ENCODE assay signal across 21 mouse cellular contexts in genomic region chr2:115933259-115933658, GRCm38 (mm10).
A peak's percentile ranks its signal among the peaks of the same experiment; 100 is the strongest.
DNase-seq lines count a peak whose midpoint lies in the region; ATAC-seq and TF ChIP-seq lines count a peak whose summit lies in the region.
"Had no signal": no experiment of that assay in that cellular context is flagged by ENCODE, and none has a peak within 500 bp of the region (broad histone marks: within the 10 kb centered on the region; RNA-seq: fewer than 3 reads in every experiment).

No protein-coding gene starts in this region.

- no peak overlapping the region for H3K27ac ChIP-seq in liver, adult 2 months (replicated peaks; ENCODE audit: insufficient read depth, low read depth, low read length)
- H3K27ac ChIP-seq in liver, embryonic 14.5 days = no peak overlapping the region
- 0 out of 2 replicates have a peak overlapping the region, but pooled peaks have one; percentile 13 for H3K27ac ChIP-seq in liver, postnatal 0 days (ENCODE audit: low read depth)
- H3K27ac ChIP-seq in midbrain, postnatal 0 days (ENCODE audit: low read depth, low read length) = no peak overlapping the region
- H3K27ac ChIP-seq: forebrain, embryonic 10.5 days; forebrain, embryonic 13.5 days; gastrocnemius, adult 2 months; hindbrain, embryonic 12.5 days; hindbrain, embryonic 15.5 days had no signal

- ATAC-seq in liver, embryonic 14.5 days (ENCODE audit: insufficient read depth) = no peak
- peak; percentile 57 for ATAC-seq in liver, postnatal 0 days
- no peak for ATAC-seq in midbrain, postnatal 0 days (ENCODE audit: low FRiP score)
- ATAC-seq: forebrain, embryonic 13.5 days; forebrain, embryonic 16.5 days; Patski had no signal

- H3K9me3 ChIP-seq in liver, embryonic 14.5 days (ENCODE audit: control insufficient read depth, low read length) = no peaks in the 10 kb centered on the region
- no peaks in the 10 kb centered on the region for H3K9me3 ChIP-seq in liver, postnatal 0 days (ENCODE audit: low read length)
- no peaks in the 10 kb centered on the region for H3K9me3 ChIP-seq in midbrain, postnatal 0 days (ENCODE audit: low read length)
- H3K9me3 ChIP-seq: forebrain, embryonic 10.5 days; forebrain, embryonic 13.5 days; hindbrain, embryonic 12.5 days; hindbrain, embryonic 15.5 days had no signal

- H3K4me3 ChIP-seq in liver, adult 2 months (ENCODE audit: insufficient read depth, low read depth, low read length) = no peak overlapping the region
- H3K4me3 ChIP-seq in liver, embryonic 14.5 days (ENCODE audit: insufficient read depth in 1 of 2, low read depth in 2 of 2, low read length in 2 of 2) = no peak overlapping the region
- no peak overlapping the region for H3K4me3 ChIP-seq in liver, postnatal 0 days (ENCODE audit: low read depth, low read length)
- no peak overlapping the region for H3K4me3 ChIP-seq in midbrain, postnatal 0 days (ENCODE audit: low read depth, low read length)
- H3K4me3 ChIP-seq: forebrain, embryonic 10.5 days; forebrain, embryonic 13.5 days; gastrocnemius, adult 2 months; hindbrain, embryonic 12.5 days; hindbrain, embryonic 15.5 days had no signal

- WGBS in liver, adult 2 months = 4% methylated on average over 2 of the region's 2 CpGs
- 5% methylated on average over 2 of the region's 2 CpGs for WGBS in liver, embryonic 14.5 days (ENCODE audit: insufficient replicate concordance)
- WGBS in liver, postnatal 0 days (ENCODE audit: insufficient replicate concordance) = 18% methylated on average over 2 of the region's 2 CpGs
- WGBS in midbrain, postnatal 0 days = 80% methylated on average over 2 of the region's 2 CpGs

- H3K36me3 ChIP-seq in liver, adult 2 months (ENCODE audit: control insufficient read depth, insufficient read depth, low read length) = no peaks in the 10 kb centered on the region
- no peaks in the 10 kb centered on the region for H3K36me3 ChIP-seq in liver, embryonic 14.5 days (replicated peaks; ENCODE audit: control insufficient read depth, insufficient read depth, low read depth)
- H3K36me3 ChIP-seq in liver, postnatal 0 days (replicated peaks; ENCODE audit: insufficient read depth, low read length) = no peaks in the 10 kb centered on the region
- H3K36me3 ChIP-seq in midbrain, postnatal 0 days (ENCODE audit: insufficient read depth, low read length) = no peaks in the 10 kb centered on the region
- H3K36me3 ChIP-seq: forebrain, embryonic 10.5 days; hindbrain, embryonic 12.5 days; hindbrain, embryonic 15.5 days had no signal

- H3K4me1 ChIP-seq in liver, adult 2 months (ENCODE audit: control insufficient read depth, insufficient read depth, low read length) = peaks cover 3% of the 10 kb centered on the region; the same call in 1 of the 2 replicates
- H3K4me1 ChIP-seq in liver, embryonic 14.5 days (replicated peaks; ENCODE audit: control insufficient read depth in 2 of 2, insufficient read depth in 2 of 2, low read length in 1 of 2) = no peaks in the 10 kb centered on the region
- peaks cover 3% of the 10 kb centered on the region; the same call in 1 of the 2 replicates for H3K4me1 ChIP-seq in liver, postnatal 0 days (ENCODE audit: insufficient read depth)
- no peaks in the 10 kb centered on the region for H3K4me1 ChIP-seq in midbrain, postnatal 0 days (ENCODE audit: insufficient read depth, low read length)
- H3K4me1 ChIP-seq: forebrain, embryonic 10.5 days; hindbrain, embryonic 12.5 days had no signal

- DNase-seq in liver, adult 2 months (ENCODE audit: extremely low read depth, low read depth, low spot score) = peak; percentile 90
- no peak for DNase-seq in liver
- DNase-seq in liver, embryonic 14.5 days (ENCODE audit: low read depth in 3 of 3, low spot score in 3 of 3) = peak; percentile 12 to 17 (median 13)
- DNase-seq in liver, postnatal 0 days = no peak
- no peak for DNase-seq in kidney, postnatal 36 days
- DNase-seq in midbrain, postnatal 0 days (ENCODE audit: low spot score) = no peak
- DNase-seq: adrenal gland, postnatal 10 days; adrenal gland, postnatal 36 days; cerebellum, adult 18-20 months; cerebellum, adult 9-10 months; cerebellum, postnatal 14 days; gastrocnemius, adult 2 months; gastrocnemius, postnatal 14 days; heart, adult 11 months had no signal

- TF ChIP-seq EP300 in liver, embryonic 14.5 days (IDR thresholded peaks at IDR 0.05; ENCODE audit: low read depth) = no peak
- no peak for TF ChIP-seq EP300 in liver, postnatal 0 days (IDR thresholded peaks at IDR 0.05; ENCODE audit: low read depth)

- H3K27me3 ChIP-seq in liver, adult 2 months (ENCODE audit: control insufficient read depth, insufficient read depth, low read length) = no peaks in the 10 kb centered on the region
- no peaks in the 10 kb centered on the region for H3K27me3 ChIP-seq in liver, embryonic 14.5 days (ENCODE audit: control insufficient read depth, insufficient read depth, low read length)
- no peaks in the 10 kb centered on the region for H3K27me3 ChIP-seq in liver, postnatal 0 days (ENCODE audit: insufficient read depth, low read length)
- H3K27me3 ChIP-seq in midbrain, postnatal 0 days (ENCODE audit: insufficient read depth, low read length) = no peaks in the 10 kb centered on the region
- H3K27me3 ChIP-seq: forebrain, embryonic 13.5 days; hindbrain, embryonic 12.5 days; hindbrain, embryonic 15.5 days; Patski had no signal

- H3K4me2 ChIP-seq in liver, embryonic 14.5 days (ENCODE audit: low read depth) = no peak overlapping the region
- peak overlapping the region; percentile 27; the same call in 1 of the 2 replicates for H3K4me2 ChIP-seq in liver, postnatal 0 days (ENCODE audit: low read depth, low read length)
- H3K4me2 ChIP-seq in midbrain, postnatal 0 days (ENCODE audit: low read depth, low read length, poor library complexity, severe bottlenecking) = no peak overlapping the region
- H3K4me2 ChIP-seq: forebrain, embryonic 13.5 days; heart, embryonic 11.5 days; hindbrain, embryonic 12.5 days; hindbrain, embryonic 15.5 days had no signal

- no peak overlapping the region for H3K9ac ChIP-seq in liver, adult 2 months (ENCODE audit: low read depth, low read length)
- H3K9ac ChIP-seq in liver, embryonic 14.5 days (replicated peaks) = no peak overlapping the region
- no peak overlapping the region for H3K9ac ChIP-seq in liver, postnatal 0 days (replicated peaks)
- H3K9ac ChIP-seq in midbrain, postnatal 0 days (replicated peaks; ENCODE audit: low read length, poor library complexity, severe bottlenecking) = no peak overlapping the region
- H3K9ac ChIP-seq: forebrain, embryonic 13.5 days; hindbrain, embryonic 12.5 days; hindbrain, embryonic 15.5 days had no signal

- no peak for TF ChIP-seq CTCF in liver, adult 2 months (IDR thresholded peaks at IDR 0.05; ENCODE audit: low read depth, low read length)
- TF ChIP-seq CTCF in liver, embryonic 14.5 days (IDR thresholded peaks at IDR 0.05; ENCODE audit: low read depth) = no peak
- TF ChIP-seq CTCF in liver, postnatal 0 days (IDR thresholded peaks at IDR 0.05; ENCODE audit: low read depth) = no peak
- no peak for TF ChIP-seq CTCF in midbrain, postnatal 0 days (IDR thresholded peaks at IDR 0.05)

- no peaks in the 10 kb centered on the region; the same call in 1 of the 2 replicates for H3K79me2 ChIP-seq in liver, adult 2 months (ENCODE audit: control insufficient read depth, insufficient read depth, low read length)

- TF ChIP-seq POLR2A in liver, adult 2 months (IDR thresholded peaks at IDR 0.05; ENCODE audit: extremely low read depth, insufficient read depth, low read length) = no peak

Comparison
In these comparisons a context has a peak if more than half of its experiments do, and no peak if none do; other contexts are left out.
1. DNase-seq: peak in liver, adult 2 months (single experiment) and liver, embryonic 14.5 days (3 of 3); none in liver (single experiment), liver, postnatal 0 days (single experiment), kidney, postnatal 36 days (0 of 2) and midbrain, postnatal 0 days (single experiment).